Mouse (Mus musculus) testis, adult 2 months (tissue): Measurements from ENCODE around the gene Bace1. TPM values are rescaled to one million over a fixed set of nuclear protein-coding genes. Genes with fewer than 3 reads are reported as not detected.
"Not testable (repeated sequence)": the region's sequence is repeated elsewhere in the genome, so short reads cannot be mapped to it uniquely, and the experiment has no call there.

ENCODE experiments used
- H3K27ac ChIP-seq: fragments of 200-500 bp; 2 replicates; pipeline ENCODE4 v1.5.1; 2012; ENCODE audit warnings: low read depth, low read length; ENCODE audit not compliant: control insufficient read depth, insufficient read depth
- H3K27me3 ChIP-seq: fragments of 200-500 bp; 2 replicates; pipeline ENCODE4 v1.6.1; 2012; ENCODE audit warnings: mild to moderate bottlenecking, low read length, moderate library complexity; ENCODE audit not compliant: control insufficient read depth, insufficient read depth
- H3K36me3 ChIP-seq: fragments of 200-500 bp; 2 replicates; pipeline ENCODE4 v1.6.1; 2012; ENCODE audit warnings: mild to moderate bottlenecking, low read length; ENCODE audit not compliant: control insufficient read depth, insufficient read depth
- H3K4me1 ChIP-seq: fragments of 200-500 bp; 2 replicates; pipeline ENCODE4 v1.6.1; 2012; ENCODE audit warnings: low read length; ENCODE audit not compliant: control insufficient read depth, insufficient read depth
- H3K4me3 ChIP-seq: fragments of 200-500 bp; 2 replicates; pipeline ENCODE4 v1.5.1; 2012; ENCODE audit warnings: low read depth, mild to moderate bottlenecking, low read length, moderate library complexity, mixed read lengths; ENCODE audit not compliant: control insufficient read depth
- CTCF ChIP-seq: fragments of 200-500 bp; IDR thresholded peaks from 2 replicates; pipeline ENCODE4 v1.5.1; 2012; ENCODE audit warnings: low read depth, mild to moderate bottlenecking, inconsistent platforms, low read length, moderate library complexity; ENCODE audit not compliant: control insufficient read depth, insufficient read depth, insufficient replicate concordance
- POLR2A ChIP-seq: fragments of 200-500 bp; IDR thresholded peaks from 2 replicates; pipeline ENCODE4 v1.6.1; 2012; ENCODE audit warnings: low read depth, mild to moderate bottlenecking, inconsistent platforms, low read length, moderate library complexity; ENCODE audit not compliant: control insufficient read depth
- polyA plus RNA-seq: library from polyadenylated mRNA; depleted of rRNA; stranded (reverse); fragments of >200 nt; gene quantifications from 2 replicates; pipeline ENCODE4 v1.2.3, GENCODE M21; 2012

Gene Bace1
- polyA plus RNA-seq, 1 experiment = 0.75 TPM

- Histone ChIP-seq H3K4me1 (no peaks in the 10 kb centered on the region), H3K27me3 (no peaks in the 10 kb centered on the region), H3K36me3 (no peaks in the 10 kb centered on the region), H3K4me3 (no peak overlapping the region), H3K27ac (no peak overlapping the region)
- TF ChIP-seq POLR2A (no peak), CTCF (no peak)
Observed at GRCm38 (mm10) chr9:45845541-45845940, 7.2 kb downstream of the Bace1 start.

- H3K27me3 ChIP-seq, H3K4me1 ChIP-seq, H3K36me3 ChIP-seq, H3K4me3 ChIP-seq, H3K27ac ChIP-seq: not testable (repeated sequence)
Observed at GRCm38 (mm10) chr9:45846176-45846575, 7.8 kb downstream of the Bace1 start.

GRCm38 (mm10) chr9:45846891-45847460 lies 8.6 kb downstream of the Bace1 start:
- Histone ChIP-seq H3K36me3 (no peaks in the 10 kb centered on the region), H3K27ac (no peak overlapping the region), H3K27me3 (no peaks in the 10 kb centered on the region), H3K4me3 (no peak overlapping the region), H3K4me1 (no peaks in the 10 kb centered on the region)
- TF ChIP-seq POLR2A (no peak), CTCF (no peak)

- no peak overlapping the region for H3K4me3 ChIP-seq
- H3K36me3 ChIP-seq = no peaks in the 10 kb centered on the region
- H3K4me1 ChIP-seq = no peaks in the 10 kb centered on the region
- peak overlapping the region; percentile 2; the same call in 1 of the 2 replicates for H3K27ac ChIP-seq
- H3K27me3 ChIP-seq = no peaks in the 10 kb centered on the region
- TF ChIP-seq POLR2A (no peak), CTCF (no peak)
Observed at GRCm38 (mm10) chr9:45849528-45850408, 11.4 kb downstream of the Bace1 start.

GRCm38 (mm10) chr9:45850528-45851155 lies 12.3 kb downstream of the Bace1 start:
- Histone ChIP-seq H3K4me1 (no peaks in the 10 kb centered on the region), H3K27ac (no peak overlapping the region), H3K4me3 (no peak overlapping the region), H3K27me3 (no peaks in the 10 kb centered on the region), H3K36me3 (no peaks in the 10 kb centered on the region)
- TF ChIP-seq POLR2A (no peak), CTCF (no peak)

- no peaks in the 10 kb centered on the region for H3K27me3 ChIP-seq
- no peak for TF ChIP-seq POLR2A
- no peak for TF ChIP-seq CTCF
- H3K4me3 ChIP-seq = no peak overlapping the region
- H3K27ac ChIP-seq = no peak overlapping the region
- H3K4me1 ChIP-seq = no peaks in the 10 kb centered on the region
- no peaks in the 10 kb centered on the region for H3K36me3 ChIP-seq
Observed at GRCm38 (mm10) chr9:45851330-45851729, 12.9 kb downstream of the Bace1 start.

- H3K4me3 ChIP-seq = no peak overlapping the region
- no peaks in the 10 kb centered on the region for H3K4me1 ChIP-seq
- no peaks in the 10 kb centered on the region for H3K27me3 ChIP-seq
- H3K27ac ChIP-seq = no peak overlapping the region
- no peaks in the 10 kb centered on the region for H3K36me3 ChIP-seq
- TF ChIP-seq CTCF = no peak
- TF ChIP-seq POLR2A = no peak
Observed at GRCm38 (mm10) chr9:45851776-45852175, 13.4 kb downstream of the Bace1 start.
